ENCODE assay signal across 9 mouse cellular contexts in the genomic region with DNA sequence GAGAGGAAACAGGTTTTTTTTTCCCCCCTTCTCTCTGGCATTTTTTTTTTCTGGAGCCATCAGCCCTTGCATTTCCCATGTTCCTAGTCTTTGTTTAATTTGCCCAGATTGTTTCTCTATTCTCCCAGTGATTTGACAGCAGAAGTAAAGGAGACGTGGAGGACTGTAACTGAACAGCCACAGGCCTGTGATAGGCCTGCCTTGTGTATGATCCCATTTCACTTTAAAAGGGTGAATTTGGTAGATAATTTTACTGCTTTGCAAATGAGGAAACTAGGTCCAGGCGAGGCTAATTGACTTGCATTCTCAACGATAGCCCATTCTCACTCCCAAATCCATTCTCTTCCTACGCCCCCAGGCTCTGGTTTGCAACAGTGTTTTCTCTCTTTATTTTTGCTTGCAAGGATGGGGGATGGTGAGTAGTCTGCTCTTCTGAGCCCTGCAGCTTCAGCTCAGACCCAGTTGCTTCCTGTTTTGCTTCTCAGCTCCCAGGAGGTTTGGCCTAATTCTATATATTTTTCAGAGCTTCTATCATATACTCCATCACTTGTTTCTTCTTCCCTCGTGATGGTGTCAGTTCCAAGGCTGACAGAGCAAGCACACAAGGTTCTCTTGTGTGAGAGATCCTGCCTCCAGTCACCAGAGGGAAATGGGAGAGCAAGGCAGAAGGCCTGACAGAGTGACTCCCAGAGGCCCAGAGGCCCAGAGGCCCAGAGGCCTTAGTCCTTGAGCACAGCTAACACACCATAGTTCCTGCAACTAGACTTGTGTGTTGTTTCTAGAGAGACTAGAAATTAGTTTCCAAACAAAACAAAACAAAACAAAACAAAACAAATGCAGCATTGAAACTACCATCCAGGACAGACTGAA.
DNase-seq lines count a peak whose midpoint lies in the region; ATAC-seq and TF ChIP-seq lines count a peak whose summit lies in the region.
"Had no signal": no experiment of that assay in that cellular context is flagged by ENCODE, and none has a peak within 500 bp of the region (broad histone marks: within the 10 kb centered on the region; RNA-seq: fewer than 3 reads in every experiment).

No protein-coding gene starts in this region.

- H3K4me3 ChIP-seq in left cerebral cortex, adult 2 months, result no peak overlapping the region
- H3K4me3 ChIP-seq in bone marrow, adult 2 months (replicated peaks; ENCODE audit: control insufficient read depth, low read depth, low read length), result no peak overlapping the region
- no peak overlapping the region for H3K4me3 ChIP-seq in midbrain, embryonic 12.5 days
- H3K4me3 ChIP-seq: lung, embryonic 15.5 days had no signal

- 36% methylated on average over 5 of the region's 5 CpGs for WGBS in bone marrow, adult 2 months
- 52% methylated on average over 5 of the region's 5 CpGs for WGBS in midbrain, embryonic 12.5 days

- H3K9ac ChIP-seq in midbrain, embryonic 12.5 days (replicated peaks), result no peak overlapping the region
- H3K9ac ChIP-seq: lung, embryonic 15.5 days had no signal

- intact Hi-C loops in left cerebral cortex, adult 2 months (cut with DNase I), result no loop called here
- intact Hi-C loops in left cerebral cortex, postnatal 36 days (cut with DNase I), result no loop called here
- intact Hi-C loops in gastrocnemius, postnatal 36 days (cut with DNase I), result no loop called here

- H3K4me1 ChIP-seq in bone marrow, adult 2 months (ENCODE audit: control insufficient read depth, insufficient read depth, low read length), result no peaks in the 10 kb centered on the region; the same call in 1 of the 2 replicates
- peaks cover 22% of the 10 kb centered on the region for H3K4me1 ChIP-seq in midbrain, embryonic 12.5 days

- TF ChIP-seq POLR2A in bone marrow, adult 2 months (IDR thresholded peaks at IDR 0.05; ENCODE audit: borderline replicate concordance, control insufficient read depth, low read depth, low read length), result no peak

- H3K9me3 ChIP-seq in midbrain, embryonic 12.5 days, result no peaks in the 10 kb centered on the region
- H3K9me3 ChIP-seq: lung, embryonic 15.5 days had no signal

- TF ChIP-seq CTCF in left cerebral cortex, adult 2 months (IDR thresholded peaks at IDR 0.05), result no peak
- TF ChIP-seq CTCF in bone marrow, adult 2 months (IDR thresholded peaks at IDR 0.05; ENCODE audit: control insufficient read depth, insufficient read depth, low read length), result no peak

- H3K27ac ChIP-seq in left cerebral cortex, adult 2 months, result peak overlapping the region; percentile 64
- 0 out of 2 replicates have a peak overlapping the region, but pooled peaks have one; percentile 32 for H3K27ac ChIP-seq in bone marrow, adult 2 months (ENCODE audit: control insufficient read depth, insufficient read depth, low read depth, low read length, poor library complexity)
- peak overlapping the region; percentile 56 for H3K27ac ChIP-seq in midbrain, embryonic 12.5 days (replicated peaks)
- H3K27ac ChIP-seq: lung, embryonic 15.5 days had no signal

- DNase-seq in left cerebral cortex, adult 2 months (ENCODE audit: extremely low spot score in 1 of 2, low spot score in 2 of 2), result no peak
- no peak for DNase-seq in left cerebral cortex, postnatal 36 days (ENCODE audit: low spot score in 2 of 2)
- DNase-seq in gastrocnemius, postnatal 36 days, result no peak
- DNase-seq in layer of hippocampus, postnatal 36 days, result no peak
- no peak for DNase-seq in kidney, adult 18-20 months

- ATAC-seq in granulocyte monocyte progenitor cell, adult 5-6 weeks (replicated peaks; ENCODE audit: poor library complexity, severe bottlenecking), result peak; percentile 34
- peak; percentile 41; the same call in 1 of the 2 replicates for ATAC-seq in midbrain, embryonic 12.5 days (ENCODE audit: low FRiP score, low read depth)

- H3K4me2 ChIP-seq in midbrain, embryonic 12.5 days (replicated peaks), result no peak overlapping the region
- H3K4me2 ChIP-seq: lung, embryonic 15.5 days had no signal

- H3K36me3 ChIP-seq in midbrain, embryonic 12.5 days, result no peaks in the 10 kb centered on the region
- H3K36me3 ChIP-seq: lung, embryonic 15.5 days had no signal

- H3K27me3 ChIP-seq in midbrain, embryonic 12.5 days, result no peaks in the 10 kb centered on the region
- H3K27me3 ChIP-seq: lung, embryonic 15.5 days had no signal
